Mouse (Mus musculus) MEL (cell line): ENCODE results near the gene Wt1. TPM values are rescaled to one million over a fixed set of nuclear protein-coding genes. Genes with fewer than 3 reads are reported as not detected.

ENCODE experiments used
- DNase-seq: peaks from one replicate; pipeline ENCODE4 v3.0.0; 2011; ENCODE audit warnings: low read depth, low spot score
- H3K27ac ChIP-seq: 2 replicates; pipeline ENCODE4 v1.5.1; 2012; ENCODE audit warnings: low read depth, mild to moderate bottlenecking, control low read depth, low read length, moderate library complexity; ENCODE audit not compliant: control insufficient read depth
- H3K27me3 ChIP-seq, 2 experiments: fragments of 150-350 bp in 1 of 2; sonication (generic) in 1 of 2; 2 replicates each; pipeline ENCODE4 v1.6.1; 2012; ENCODE audit warnings: low read length in 2 of 2, mild to moderate bottlenecking in 2 of 2, improper control_type of control experiment in 1 of 2, moderate library complexity in 1 of 2; ENCODE audit not compliant: insufficient read depth in 2 of 2, control insufficient read depth in 1 of 2
- H3K36me3 ChIP-seq, 2 experiments: 2 replicates each; pipeline ENCODE4 v1.6.1; 2012 to 2014; ENCODE audit warnings: low read length in 2 of 2, improper control_type of control experiment in 1 of 2, inconsistent platforms in 1 of 2, mild to moderate bottlenecking in 1 of 2; ENCODE audit not compliant: insufficient read depth in 2 of 2, control insufficient read depth in 1 of 2
- H3K4me1 ChIP-seq, 2 experiments: fragments of 150-350 bp in 1 of 2; sonication (generic) in 1 of 2; 2 replicates each; pipeline ENCODE4 v1.6.1; 2012; ENCODE audit warnings: low read length in 2 of 2, improper control_type of control experiment in 1 of 2, mild to moderate bottlenecking in 1 of 2; ENCODE audit not compliant: insufficient read depth in 2 of 2, control insufficient read depth in 1 of 2
- H3K4me3 ChIP-seq, 2 experiments: fragments of 150-350 bp in 1 of 2; sonication (generic) in 1 of 2; 2 replicates each; pipeline ENCODE4 v1.5.1; 2012; ENCODE audit warnings: low read depth in 2 of 2, low read length in 2 of 2, mild to moderate bottlenecking in 2 of 2, moderate library complexity in 2 of 2, control low read depth in 1 of 2, improper control_type of control experiment in 1 of 2; ENCODE audit not compliant: control insufficient read depth in 1 of 2, insufficient read depth in 1 of 2
- H3K79me2 ChIP-seq: 2 replicates; pipeline ENCODE4 v1.6.1; 2012; ENCODE audit warnings: mild to moderate bottlenecking, low read length, moderate library complexity; ENCODE audit not compliant: control insufficient read depth, poor library complexity, insufficient read depth
- H3K9ac ChIP-seq: 2 replicates; pipeline ENCODE4 v1.6.1; 2012; ENCODE audit warnings: low read depth, mild to moderate bottlenecking, control low read depth, low read length, moderate library complexity; ENCODE audit not compliant: control insufficient read depth, poor library complexity, severe bottlenecking
- H3K9me3 ChIP-seq: fragments of 150-350 bp; sonication (generic); replicated peaks from 2 replicates; pipeline ENCODE4 v1.6.1; 2012; ENCODE audit warnings: mild to moderate bottlenecking, low read length, improper control_type of control experiment, moderate library complexity; ENCODE audit not compliant: insufficient read depth
- CHD1 ChIP-seq: IDR thresholded peaks from 2 replicates; pipeline ENCODE4 v1.6.1; 2012; ENCODE audit warnings: low read depth, mild to moderate bottlenecking, inconsistent platforms, low read length, improper control_type of control experiment
- E2F4 ChIP-seq: IDR thresholded peaks from 2 replicates; pipeline ENCODE4 v1.6.1; 2011; ENCODE audit warnings: low read depth, low read length, improper control_type of control experiment, borderline replicate concordance
- ETS1 ChIP-seq: IDR thresholded peaks from 2 replicates; pipeline ENCODE4 v1.6.1; 2012; ENCODE audit warnings: low read depth, mild to moderate bottlenecking, inconsistent platforms, low read length, improper control_type of control experiment, moderate library complexity
- GABPA ChIP-seq: IDR thresholded peaks from 2 replicates; pipeline ENCODE4 v1.6.1; 2012; ENCODE audit warnings: low read depth, mild to moderate bottlenecking, inconsistent platforms, low read length, improper control_type of control experiment, moderate library complexity
- HCFC1 ChIP-seq: IDR thresholded peaks from 2 replicates; pipeline ENCODE4 v1.6.1; 2012; ENCODE audit warnings: low read depth, mild to moderate bottlenecking, inconsistent platforms, low read length, improper control_type of control experiment, moderate library complexity
- JUND ChIP-seq: IDR thresholded peaks from 2 replicates; pipeline ENCODE4 v1.6.1; 2011; ENCODE audit warnings: low read depth, mild to moderate bottlenecking, improper control_type of control experiment, low read length
- MAX ChIP-seq: IDR thresholded peaks from 2 replicates; pipeline ENCODE4 v1.6.1; 2011; ENCODE audit warnings: low read length, improper control_type of control experiment
- MYB ChIP-seq: IDR thresholded peaks from 2 replicates; pipeline ENCODE4 v1.6.1; 2011; ENCODE audit warnings: mild to moderate bottlenecking, low read depth, low read length, improper control_type of control experiment
- MYC ChIP-seq: IDR thresholded peaks from 2 replicates; pipeline ENCODE4 v1.6.1; 2011; ENCODE audit warnings: low read depth, mild to moderate bottlenecking, low read length, improper control_type of control experiment, moderate library complexity
- NRF1 ChIP-seq: IDR thresholded peaks from 2 replicates; pipeline ENCODE4 v1.6.1; 2014; ENCODE audit warnings: low read depth, mild to moderate bottlenecking, inconsistent platforms, low read length, improper control_type of control experiment, moderate library complexity; ENCODE audit not compliant: poor library complexity, insufficient read depth, severe bottlenecking
- POLR2A ChIP-seq, 2 experiments: IDR thresholded peaks; 2 replicates each; pipeline ENCODE4 v1.6.1; 2011 to 2012; ENCODE audit warnings: low read length in 2 of 2, mild to moderate bottlenecking in 2 of 2, control low read depth in 1 of 2, improper control_type of control experiment in 1 of 2, low read depth in 1 of 2, moderate library complexity in 1 of 2; ENCODE audit not compliant: control insufficient read depth in 1 of 2, insufficient read depth in 1 of 2, poor library complexity in 1 of 2
- RCOR1 ChIP-seq: IDR thresholded peaks from 2 replicates; pipeline ENCODE4 v1.6.1; 2012; ENCODE audit warnings: low read depth, mild to moderate bottlenecking, inconsistent platforms, low read length, improper control_type of control experiment
- SMC3 ChIP-seq: IDR thresholded peaks from 2 replicates; pipeline ENCODE4 v1.6.1; 2011; ENCODE audit warnings: low read depth, low read length, improper control_type of control experiment
- TCF12 ChIP-seq: IDR thresholded peaks from 2 replicates; pipeline ENCODE4 v1.6.1; 2014; ENCODE audit warnings: low read depth, mild to moderate bottlenecking, inconsistent platforms, low read length, improper control_type of control experiment, moderate library complexity
- UBTF ChIP-seq: IDR thresholded peaks from 2 replicates; pipeline ENCODE4 v1.6.1; 2012; ENCODE audit warnings: low read depth, mild to moderate bottlenecking, inconsistent platforms, low read length, improper control_type of control experiment, moderate library complexity, borderline replicate concordance; ENCODE audit not compliant: insufficient read depth
- USF2 ChIP-seq, 2 experiments: IDR thresholded peaks; 2 replicates each; pipeline ENCODE4 v1.6.1; 2011 to 2012; ENCODE audit warnings: improper control_type of control experiment in 2 of 2, low read length in 2 of 2, borderline replicate concordance in 1 of 2, inconsistent platforms in 1 of 2, low read depth in 1 of 2, mild to moderate bottlenecking in 1 of 2; ENCODE audit not compliant: insufficient read depth in 1 of 2
- ZKSCAN1 ChIP-seq: IDR thresholded peaks from 2 replicates; pipeline ENCODE4 v1.6.1; 2012; ENCODE audit warnings: low read depth, mild to moderate bottlenecking, inconsistent platforms, low read length, improper control_type of control experiment, moderate library complexity
- ZMIZ1 ChIP-seq: IDR thresholded peaks from 2 replicates; pipeline ENCODE4 v1.6.1; 2012; ENCODE audit warnings: low read depth, mild to moderate bottlenecking, inconsistent platforms, low read length, improper control_type of control experiment, moderate library complexity
- ZNF384 ChIP-seq: IDR thresholded peaks from 2 replicates; pipeline ENCODE4 v1.6.1; 2012; ENCODE audit warnings: low read depth, mild to moderate bottlenecking, inconsistent platforms, low read length, improper control_type of control experiment
- polyA plus RNA-seq, 2 experiments: library from polyadenylated mRNA; stranded (reverse) in 1 of 2; unstranded in 1 of 2; fragments of >175 nt in 1 of 2; fragments of >200 nt in 1 of 2; gene quantifications; 2 replicates each; pipeline versions ENCODE4 v1.2.1 to v1.2.4; 2012; ENCODE audit warnings: low replicate concordance in 2 of 2, low read depth in 1 of 2; ENCODE audit not compliant: insufficient read length in 2 of 2, insufficient read depth in 1 of 2, missing spikeins in 1 of 2
- total RNA-seq: library from RNA; depleted of rRNA; stranded (reverse); fragments of 300-350 nt; gene quantifications from 2 replicates; pipeline ENCODE4 v1.2.3, GENCODE M21; 2012

The Wt1 gene
- total and polyA plus RNA-seq, 3 experiments, result not detected

GRCm38 (mm10) chr2:105134296-105134695, 8.0 kb downstream of the Wt1 start:
- no peaks in the 10 kb centered on the region for H3K79me2 ChIP-seq
- no peaks in the 10 kb centered on the region for H3K4me1 ChIP-seq
- H3K9ac ChIP-seq, result no peak overlapping the region
- no peak for DNase-seq
- H3K36me3 ChIP-seq, result no peaks in the 10 kb centered on the region
- no peak overlapping the region for H3K27ac ChIP-seq
- H3K9me3 ChIP-seq, result no peaks in the 10 kb centered on the region
- peaks cover 7 to 14% of the 10 kb centered on the region in 2 experiments for H3K27me3 ChIP-seq
- no peak for TF ChIP-seq NRF1
- no peak for TF ChIP-seq ZMIZ1
- no peak for TF ChIP-seq JUND
- TF ChIP-seq E2F4, result no peak
- TF ChIP-seq ETS1, result no peak
- no peak for TF ChIP-seq MYB
- no peak for TF ChIP-seq HCFC1
- TF ChIP-seq GABPA, result no peak
- TF ChIP-seq TCF12, result no peak
- no peak for TF ChIP-seq CHD1
- no peak for TF ChIP-seq SMC3
- TF ChIP-seq MYC, result no peak
- no peak for TF ChIP-seq RCOR1
- TF ChIP-seq ZKSCAN1, result no peak
- no peak for TF ChIP-seq USF2 (IDR thresholded peaks at IDR 0.05; ENCODE audit: borderline replicate concordance in 1 of 2, insufficient read depth in 1 of 2, low read depth in 1 of 2, low read length in 2 of 2)
- H3K4me3 ChIP-seq, result no peak overlapping the region

DNA sequence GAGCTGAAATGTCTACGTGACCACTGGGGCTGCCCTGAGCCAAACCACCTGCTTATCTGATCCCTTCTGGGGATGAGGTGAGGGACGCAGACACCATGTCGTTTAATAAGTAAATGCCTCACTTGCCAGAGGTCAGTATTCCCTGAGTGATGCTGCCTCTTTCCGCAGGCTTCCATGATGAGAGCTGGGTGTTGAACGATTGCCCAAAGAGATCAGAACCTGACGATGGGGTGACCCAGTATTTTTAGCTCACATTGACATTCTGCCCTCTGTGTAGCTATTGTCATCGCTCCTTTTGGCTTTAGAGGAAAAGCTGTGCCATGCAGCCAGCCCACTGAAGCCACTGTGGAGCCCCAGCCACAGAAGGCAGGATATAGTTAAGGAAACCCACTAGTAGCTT, 13.1 kb downstream of the Wt1 start:
- Histone ChIP-seq H3K9ac (no peak overlapping the region), H3K27me3 (peaks cover 5 to 14% of the 10 kb centered on the region in 2 experiments), H3K9me3 (no peaks in the 10 kb centered on the region), H3K4me3 (no peak overlapping the region), H3K27ac (no peak overlapping the region), H3K36me3 (no peaks in the 10 kb centered on the region), H3K4me1 (no peaks in the 10 kb centered on the region), H3K79me2 (no peaks in the 10 kb centered on the region)
- no peak for DNase-seq
- no peak for TF ChIP-seq MAX
- no peak for TF ChIP-seq UBTF
- no peak for TF ChIP-seq ZNF384
- TF ChIP-seq POLR2A (IDR thresholded peaks at IDR 0.05; ENCODE audit: control insufficient read depth in 1 of 2, insufficient read depth in 1 of 2, low read depth in 1 of 2, low read length in 2 of 2, poor library complexity in 1 of 2), result no peak
- TF ChIP-seq, all 39 proteins: peak for 0
